Mouse (Mus musculus): ENCODE results near the gene Dusp27.

DNA sequence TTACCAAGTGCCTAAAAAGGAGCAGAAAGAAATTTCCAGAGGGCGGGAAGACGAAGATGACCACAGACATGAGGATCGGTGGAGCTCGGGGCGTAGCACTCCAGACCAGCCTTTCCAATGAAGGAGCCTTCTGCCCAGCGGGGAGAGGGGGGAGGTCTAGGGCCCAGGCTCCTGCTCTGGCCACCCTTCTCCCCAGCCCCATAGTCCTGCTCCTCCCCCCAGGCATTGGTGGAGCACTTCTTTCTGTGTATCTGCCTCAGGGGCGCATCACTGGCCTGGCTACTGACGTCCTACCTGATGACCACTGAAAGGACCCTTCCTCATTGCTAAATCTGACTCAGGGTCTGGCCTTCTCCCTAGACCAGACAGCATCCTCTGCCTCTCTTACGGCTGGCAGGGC is 37.4 kb upstream of the Dusp27 start:
- no peak for TF ChIP-seq CTCF (IDR thresholded peaks at IDR 0.05; ENCODE audit: extremely low read depth, insufficient read length, insufficient replicate concordance, low read depth, low read length)
- TF ChIP-seq POLR2A (IDR thresholded peaks at IDR 0.05; ENCODE audit: low read depth, low read length) = no peak

Data from small intestine, adult 2 months (tissue).